ENCODE assay signal across 8 mouse cellular contexts in genomic region chr2:20339919-20340318, GRCm38 (mm10).
DNase-seq lines count a peak whose midpoint lies in the region; ATAC-seq lines count a peak whose summit lies in the region.

No protein-coding gene starts in this region.

- DNase-seq in R1 (ENCODE audit: low read depth, low spot score) = peak; percentile 42
- peak; percentile 6 for DNase-seq in embryo, embryonic 9.5 days (ENCODE audit: extremely low spot score)
- DNase-seq in kidney, adult 11 months = peak; percentile 19
- DNase-seq in lung, postnatal 25 days (ENCODE audit: low spot score) = peak; percentile 17
- no peak for DNase-seq in ovary, postnatal 14 days (ENCODE audit: low spot score)
- DNase-seq in frontal cortex, postnatal 36 days (ENCODE audit: low spot score in 2 of 2) = no peak
- no peak for DNase-seq in T-cell, adult 2 months (ENCODE audit: low spot score)

- ATAC-seq in erythroblast, adult 5-6 weeks (replicated peaks; ENCODE audit: low FRiP score, poor library complexity, severe bottlenecking) = no peak

Comparison
In these comparisons a context has a peak if more than half of its experiments do, and no peak if none do; other contexts are left out.
1. DNase-seq: peak in R1 (single experiment), embryo, embryonic 9.5 days (single experiment), kidney, adult 11 months (single experiment) and lung, postnatal 25 days (single experiment); none in ovary, postnatal 14 days (single experiment), frontal cortex, postnatal 36 days (0 of 2) and T-cell, adult 2 months (single experiment).